Mouse (Mus musculus) liver, embryonic 13.5 days (tissue): Measurements from ENCODE around the gene Nmnat1. TPM values are rescaled to one million over a fixed set of nuclear protein-coding genes. Genes with fewer than 3 reads are reported as not detected.

Experiments
- polyA plus RNA-seq: library from polyadenylated mRNA; unstranded; fragments of >200 nt; fragmentation: Nextera tagmentation; extraction: Ambion mirVana; gene quantifications from 2 replicates; pipeline ENCODE4 v1.2.1, GENCODE M21; 2015

The Nmnat1 gene
- polyA plus RNA-seq, 1 experiment from 2014 or later: 6.5 TPM

Other genes with a start within 250 kb of the Nmnat1 start
- gene Kif1b, start 177.5 kb downstream of the Nmnat1 start, polyA plus RNA-seq: 5.1 and 6.7 TPM in 2 replicates
- 11.9 and 14.2 TPM in 2 replicates for gene Ube4b, start 58.5 kb downstream of the Nmnat1 start, polyA plus RNA-seq
- not detected in 2 replicates for gene Rbp7, start 30.2 kb downstream of the Nmnat1 start, polyA plus RNA-seq
- gene Tmem274, start 7.8 kb downstream of the Nmnat1 start, polyA plus RNA-seq: 0.19 TPM in 1 of 2 replicates, not detected in the other
- 19.6 and 20.5 TPM in 2 replicates for gene Lzic, start within 50 bp of the Nmnat1 start, polyA plus RNA-seq
- 5.5 and 6.5 TPM in 2 replicates for gene Ctnnbip1, start 33.0 kb upstream of the Nmnat1 start, polyA plus RNA-seq
- 2.6 and 2.9 TPM in 2 replicates for gene Clstn1, start 101.3 kb upstream of the Nmnat1 start, polyA plus RNA-seq
- 5.6 and 6.4 TPM in 2 replicates for gene Pik3cd, start 217.4 kb upstream of the Nmnat1 start, polyA plus RNA-seq